Mouse (Mus musculus): Measurements from ENCODE around the gene Pmp22. TPM values are rescaled to one million over a fixed set of nuclear protein-coding genes. Genes with fewer than 3 reads are reported as not detected.

Pmp22 gene
- total RNA-seq (2014; rRNA removed) (1.8 TPM in 2 replicates), polyA plus RNA-seq (2012; rRNA removed) (2.0 and 3.3 TPM in 2 replicates)

DNA sequence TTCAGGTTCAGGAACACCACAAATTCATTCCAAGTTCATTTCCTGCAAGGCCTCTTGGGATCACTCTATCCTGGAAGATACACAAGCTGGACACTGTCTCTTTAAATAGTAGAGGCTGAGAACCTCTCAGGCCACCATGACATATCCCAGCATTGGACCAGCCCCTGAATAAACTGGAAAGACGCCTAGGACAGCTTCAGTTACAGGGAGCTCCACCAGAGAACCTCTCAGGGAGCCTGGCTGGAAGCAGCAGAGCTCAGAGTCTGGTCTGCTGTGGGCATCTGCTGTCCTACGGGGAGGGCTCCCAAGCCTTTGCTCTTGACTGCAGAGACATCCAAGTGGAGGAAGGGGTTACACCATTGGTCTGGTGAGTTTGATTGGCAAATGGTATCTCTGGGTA lies at the start of gene Pmp22:
TSS of gene Pmp22 (plus strand) at position 199 of the 400 bp plus-strand sequence.
- Histone ChIP-seq H3K9ac (ENCODE audit: low read depth, low read length) (no peak within 1 kb of the TSS), H3K4me1 (ENCODE audit: control insufficient read depth, insufficient read depth, low read length) (no peaks in the 10 kb centered on the region), H3K27me3 (ENCODE audit: control insufficient read depth, insufficient read depth, low read length) (peaks cover 4% of the 10 kb centered on the region), H3K36me3 (ENCODE audit: control insufficient read depth, insufficient read depth, low read length) (no peaks in the 10 kb centered on the region), H3K4me3 (ENCODE audit: insufficient read depth, low read depth, low read length) (peak within 1 kb of the TSS; percentile 32; the same call in 1 of the 2 replicates), H3K79me2 (ENCODE audit: control insufficient read depth, insufficient read depth, low read length) (no peaks in the 10 kb centered on the region), H3K27ac (replicated peaks; ENCODE audit: insufficient read depth, low read depth, low read length) (no peak within 1 kb of the TSS)
- no peak for DNase-seq (ENCODE audit: extremely low read depth, low read depth, low spot score)
- 72% methylated on average over 2 of the region's 2 CpGs for WGBS
- TF ChIP-seq POLR2A (IDR thresholded peaks at IDR 0.05; ENCODE audit: extremely low read depth, insufficient read depth, low read length) (no peak), CTCF (IDR thresholded peaks at IDR 0.05; ENCODE audit: low read depth, low read length) (no peak)

DNA sequence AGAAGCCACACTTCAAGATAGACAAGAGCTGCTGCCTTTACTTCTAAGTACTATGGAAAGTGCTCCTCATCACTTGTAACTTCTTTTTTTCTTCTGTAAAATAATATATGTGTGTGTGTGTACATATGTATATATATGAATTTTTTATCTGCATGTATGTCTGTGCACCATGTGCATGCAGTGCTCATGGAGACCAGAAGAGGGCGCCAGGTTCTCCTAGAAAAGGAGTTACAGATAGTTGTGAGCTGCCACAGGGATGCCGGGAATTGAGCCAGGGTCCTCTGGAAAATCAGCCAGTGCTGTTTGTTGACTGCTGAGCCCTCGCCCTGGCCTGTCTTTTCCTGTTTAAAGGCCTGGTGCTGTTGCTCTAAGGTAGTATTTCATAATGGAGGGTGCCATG lies 44.2 kb upstream of the Pmp22 start:
- no peak overlapping the region for H3K9ac ChIP-seq (ENCODE audit: low read depth, low read length)
- peaks cover 19% of the 10 kb centered on the region; the same call in 1 of the 2 replicates for H3K27me3 ChIP-seq (ENCODE audit: control insufficient read depth, insufficient read depth, low read length)
- 83% methylated on average over 3 of the region's 3 CpGs for WGBS
- no peak for DNase-seq (ENCODE audit: extremely low read depth, low read depth, low spot score)
- no peaks in the 10 kb centered on the region for H3K4me1 ChIP-seq (ENCODE audit: control insufficient read depth, insufficient read depth, low read length)
- H3K36me3 ChIP-seq (ENCODE audit: control insufficient read depth, insufficient read depth, low read length) = no peaks in the 10 kb centered on the region
- TF ChIP-seq POLR2A (IDR thresholded peaks at IDR 0.05; ENCODE audit: extremely low read depth, insufficient read depth, low read length) = no peak
- TF ChIP-seq CTCF (IDR thresholded peaks at IDR 0.05; ENCODE audit: low read depth, low read length) = peak; percentile 6; the same call in 1 of the 2 replicates
- no peak overlapping the region for H3K4me3 ChIP-seq (ENCODE audit: insufficient read depth, low read depth, low read length)
- no peak overlapping the region for H3K27ac ChIP-seq (replicated peaks; ENCODE audit: insufficient read depth, low read depth, low read length)
- no peaks in the 10 kb centered on the region for H3K79me2 ChIP-seq (ENCODE audit: control insufficient read depth, insufficient read depth, low read length)

DNA sequence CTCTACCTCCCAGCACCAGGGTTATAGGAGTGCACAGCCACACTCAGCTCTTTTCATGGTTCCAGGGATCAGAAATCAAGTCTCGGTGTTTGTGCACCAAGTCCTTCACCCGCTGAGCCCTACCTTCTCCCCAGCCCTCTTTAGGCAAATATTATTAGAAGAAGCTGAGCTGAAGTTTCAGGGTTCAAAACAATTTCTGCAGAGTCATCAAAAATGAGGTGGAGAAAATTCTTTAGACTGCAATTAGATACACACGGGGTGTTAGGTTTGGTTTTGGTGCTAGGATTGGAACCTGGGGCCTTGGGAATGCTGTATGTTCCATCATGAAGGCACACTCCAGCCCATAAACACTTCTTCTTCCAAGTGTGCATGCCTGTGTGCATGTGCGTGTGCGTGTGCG lies 40.1 kb upstream of the Pmp22 start:
- 88% methylated on average over 6 of the region's 6 CpGs for WGBS

DNA sequence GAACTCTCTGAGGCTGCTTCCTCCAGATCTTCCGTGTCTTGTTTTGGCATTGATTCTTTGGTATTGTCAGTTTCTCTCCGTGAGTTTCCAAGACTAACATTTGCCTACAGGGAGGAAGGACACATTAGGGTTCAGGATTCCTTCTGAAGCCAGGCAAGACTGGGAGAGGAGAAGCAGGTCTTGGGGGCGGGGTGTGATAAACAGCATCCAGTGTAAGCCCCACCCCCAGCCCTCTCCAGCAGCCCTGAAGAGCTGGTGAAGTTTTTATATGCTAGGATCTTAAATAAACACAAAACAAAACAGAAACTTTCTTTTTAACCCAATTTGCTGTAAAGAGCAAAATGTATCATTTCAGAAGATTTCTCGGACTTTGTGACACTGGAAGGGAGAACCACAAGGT lies 38.6 kb upstream of the Pmp22 start:
- WGBS = 31% methylated on average over 4 of the region's 4 CpGs
- peaks cover 5% of the 10 kb centered on the region; the same call in 1 of the 2 replicates for H3K27me3 ChIP-seq (ENCODE audit: control insufficient read depth, insufficient read depth, low read length)
- H3K4me1 ChIP-seq (ENCODE audit: control insufficient read depth, insufficient read depth, low read length) = no peaks in the 10 kb centered on the region
- no peaks in the 10 kb centered on the region for H3K79me2 ChIP-seq (ENCODE audit: control insufficient read depth, insufficient read depth, low read length)
- H3K9ac ChIP-seq (ENCODE audit: low read depth, low read length) = no peak overlapping the region
- H3K27ac ChIP-seq (replicated peaks; ENCODE audit: insufficient read depth, low read depth, low read length) = no peak overlapping the region
- no peak for DNase-seq (ENCODE audit: extremely low read depth, low read depth, low spot score)
- TF ChIP-seq CTCF (IDR thresholded peaks at IDR 0.05; ENCODE audit: low read depth, low read length) (no peak), POLR2A (IDR thresholded peaks at IDR 0.05; ENCODE audit: extremely low read depth, insufficient read depth, low read length) (no peak)
- H3K4me3 ChIP-seq (ENCODE audit: insufficient read depth, low read depth, low read length) = no peak overlapping the region
- H3K36me3 ChIP-seq (ENCODE audit: control insufficient read depth, insufficient read depth, low read length) = no peaks in the 10 kb centered on the region

More for the DNA sequence above, 40.1 kb upstream of the Pmp22 start:
- no peak overlapping the region for H3K27ac ChIP-seq (replicated peaks; ENCODE audit: insufficient read depth, low read depth, low read length)
- H3K79me2 ChIP-seq (ENCODE audit: control insufficient read depth, insufficient read depth, low read length) = no peaks in the 10 kb centered on the region
- H3K27me3 ChIP-seq (ENCODE audit: control insufficient read depth, insufficient read depth, low read length) = peaks cover 10% of the 10 kb centered on the region; the same call in 1 of the 2 replicates
- no peak for DNase-seq (ENCODE audit: extremely low read depth, low read depth, low spot score)
- H3K36me3 ChIP-seq (ENCODE audit: control insufficient read depth, insufficient read depth, low read length) = no peaks in the 10 kb centered on the region
- no peak overlapping the region for H3K4me3 ChIP-seq (ENCODE audit: insufficient read depth, low read depth, low read length)
- no peaks in the 10 kb centered on the region for H3K4me1 ChIP-seq (ENCODE audit: control insufficient read depth, insufficient read depth, low read length)
- TF ChIP-seq POLR2A (IDR thresholded peaks at IDR 0.05; ENCODE audit: extremely low read depth, insufficient read depth, low read length) (no peak), CTCF (IDR thresholded peaks at IDR 0.05; ENCODE audit: low read depth, low read length) (no peak)
- no peak overlapping the region for H3K9ac ChIP-seq (ENCODE audit: low read depth, low read length)

DNA sequence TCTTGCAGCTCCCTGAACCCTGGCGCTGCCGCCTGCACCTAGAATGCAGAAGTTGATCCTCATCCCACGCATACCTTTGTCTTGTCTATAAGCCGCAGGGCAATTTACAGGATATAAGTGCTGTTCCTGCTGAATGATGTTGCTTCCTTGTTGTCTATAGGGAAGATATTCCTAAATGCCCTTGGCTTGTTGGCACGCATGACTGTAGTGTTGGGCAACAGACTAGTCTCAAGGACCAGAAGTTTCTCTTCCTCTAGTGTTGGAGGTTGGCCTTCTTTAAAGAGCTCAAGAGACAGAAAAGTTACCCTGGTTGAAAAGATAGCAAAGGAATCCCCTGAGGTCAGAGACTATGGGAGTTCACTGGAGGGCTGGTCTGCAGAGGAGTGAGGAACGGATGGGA lies 37.8 kb upstream of the Pmp22 start:
- H3K9ac ChIP-seq (ENCODE audit: low read depth, low read length) = no peak overlapping the region
- no peak overlapping the region for H3K4me3 ChIP-seq (ENCODE audit: insufficient read depth, low read depth, low read length)
- no peaks in the 10 kb centered on the region for H3K36me3 ChIP-seq (ENCODE audit: control insufficient read depth, insufficient read depth, low read length)
- no peaks in the 10 kb centered on the region for H3K4me1 ChIP-seq (ENCODE audit: control insufficient read depth, insufficient read depth, low read length)
- 89% methylated on average over 6 of the region's 6 CpGs for WGBS
- no peaks in the 10 kb centered on the region for H3K79me2 ChIP-seq (ENCODE audit: control insufficient read depth, insufficient read depth, low read length)
- peak; percentile 22 for DNase-seq (ENCODE audit: extremely low read depth, low read depth, low spot score)
- H3K27ac ChIP-seq (replicated peaks; ENCODE audit: insufficient read depth, low read depth, low read length) = no peak overlapping the region
- peaks cover 5% of the 10 kb centered on the region; the same call in 1 of the 2 replicates for H3K27me3 ChIP-seq (ENCODE audit: control insufficient read depth, insufficient read depth, low read length)
- TF ChIP-seq CTCF (IDR thresholded peaks at IDR 0.05; ENCODE audit: low read depth, low read length) (no peak), POLR2A (IDR thresholded peaks at IDR 0.05; ENCODE audit: extremely low read depth, insufficient read depth, low read length) (no peak)

DNA sequence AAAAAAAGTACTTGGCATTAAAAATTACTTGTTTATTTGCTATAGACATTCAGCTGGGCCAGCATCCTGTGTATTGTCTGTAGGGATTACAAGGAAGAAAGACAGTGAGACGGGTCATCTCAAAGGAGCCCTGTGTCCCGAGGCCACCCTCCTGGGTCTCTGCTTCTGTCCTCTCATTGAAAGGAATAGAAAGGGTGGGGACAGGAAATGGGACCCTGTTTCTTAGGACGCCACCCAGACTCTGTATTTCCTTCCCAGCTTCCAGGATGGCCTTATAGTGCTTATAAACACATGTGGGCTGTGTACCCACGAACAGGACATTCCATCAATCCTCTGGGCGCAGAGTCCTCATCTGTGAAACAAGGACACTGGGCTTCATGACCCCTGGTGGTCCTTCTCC lies 36.5 kb upstream of the Pmp22 start:
- 78% methylated on average over 5 of the region's 5 CpGs for WGBS

More for the DNA sequence above, 36.5 kb upstream of the Pmp22 start:
- Histone ChIP-seq H3K27me3 (ENCODE audit: control insufficient read depth, insufficient read depth, low read length) (peaks cover 5% of the 10 kb centered on the region; the same call in 1 of the 2 replicates), H3K9ac (ENCODE audit: low read depth, low read length) (no peak overlapping the region), H3K27ac (replicated peaks; ENCODE audit: insufficient read depth, low read depth, low read length) (no peak overlapping the region), H3K4me3 (ENCODE audit: insufficient read depth, low read depth, low read length) (no peak overlapping the region), H3K4me1 (ENCODE audit: control insufficient read depth, insufficient read depth, low read length) (no peaks in the 10 kb centered on the region), H3K79me2 (ENCODE audit: control insufficient read depth, insufficient read depth, low read length) (no peaks in the 10 kb centered on the region), H3K36me3 (ENCODE audit: control insufficient read depth, insufficient read depth, low read length) (no peaks in the 10 kb centered on the region)
- TF ChIP-seq CTCF (IDR thresholded peaks at IDR 0.05; ENCODE audit: low read depth, low read length) (no peak), POLR2A (IDR thresholded peaks at IDR 0.05; ENCODE audit: extremely low read depth, insufficient read depth, low read length) (no peak)
- DNase-seq (ENCODE audit: extremely low read depth, low read depth, low spot score) = no peak
